Mouse (Mus musculus): Measurements from ENCODE around the gene Rnase12. TPM values are rescaled to one million over a fixed set of nuclear protein-coding genes. Genes with fewer than 3 reads are reported as not detected.

Gene Rnase12
- polyA plus RNA-seq (2017; shearing (Covaris generic)) = not detected

GRCm38 (mm10) chr14:51057401-51057831, at the start of gene Rnase12:
Gene Rnase12 (minus strand): TSS chr14:51057661.

DNA sequence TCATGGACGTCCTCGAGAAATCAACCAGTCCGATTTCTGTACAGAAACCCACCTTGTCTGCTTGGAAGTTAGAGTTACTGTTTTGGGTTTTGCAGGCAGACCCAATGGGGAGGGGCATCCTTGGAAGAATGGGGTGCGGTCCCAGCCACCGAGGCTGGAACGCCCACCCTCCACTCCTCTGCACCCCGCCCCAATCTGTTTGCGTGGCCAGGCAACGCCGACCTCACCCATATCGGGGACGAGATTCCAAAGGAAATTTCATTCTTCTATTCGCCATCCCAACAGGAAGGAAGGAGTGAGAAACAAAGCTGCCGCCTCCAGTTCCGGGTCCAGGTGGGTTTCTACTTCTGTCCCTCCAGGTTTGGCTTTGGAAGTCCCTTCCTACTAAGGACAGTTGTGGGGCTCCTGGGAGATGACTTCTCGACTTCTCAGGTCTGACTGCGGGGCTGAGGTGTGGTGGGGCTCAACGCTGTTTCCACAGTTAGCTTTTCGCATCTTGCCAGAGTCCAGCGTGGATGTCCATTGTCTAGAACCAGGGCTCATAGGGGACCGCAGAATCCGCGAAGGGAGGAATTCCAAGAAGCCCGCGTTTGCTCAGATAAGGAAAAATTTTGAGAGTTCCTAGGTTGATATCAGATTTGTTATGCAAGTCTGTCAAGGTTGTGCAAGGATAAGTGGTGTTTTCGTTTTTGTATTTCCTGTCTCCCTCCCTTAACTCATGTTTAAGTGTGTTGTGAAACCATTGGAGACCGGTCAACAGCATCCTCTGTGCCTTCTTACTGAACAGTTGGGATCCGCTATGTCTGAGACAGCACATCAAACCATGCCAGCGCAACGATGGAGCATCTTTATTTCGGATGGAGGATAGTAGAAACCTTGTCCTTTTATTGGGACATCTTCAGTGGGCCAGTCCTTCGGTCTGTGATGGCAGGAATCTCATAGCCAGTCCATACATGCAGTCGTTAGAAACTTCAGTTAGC, 33.8 kb upstream of the Rnase12 start, which contains the start of the genes Rnase4 and Ang:
Gene Rnase4 (plus strand): TSS at position 157 of the 980 bp plus-strand sequence.
Gene Ang (plus strand): TSS at position 230 of the 980 bp plus-strand sequence.

GRCm38 (mm10) chr14:51074335-51074734, 16.9 kb upstream of the Rnase12 start, which contains the start of gene Olfr750:
Gene Olfr750 (minus strand): TSS chr14:51074435.

GRCm38 (mm10) chr14:51050063-51050462, 7.4 kb downstream of the Rnase12 start, which contains the start of gene Rnase11:
Gene Rnase11 (minus strand): TSS chr14:51050163.

GRCm38 (mm10) chr14:51041769-51042168, 15.7 kb downstream of the Rnase12 start, which contains the start of gene Rnase9:
Gene Rnase9 (minus strand): TSS chr14:51041869.

GRCm38 (mm10) chr14:51007152-51007801, 50.2 kb downstream of the Rnase12 start, which contains the start of gene Rnase10:
Gene Rnase10 (plus strand): TSS chr14:51007751.

Other genes starting within 250 kb of the Rnase12 start
- not detected for gene Ccnb1ip1, start 249.9 kb downstream of the Rnase12 start, polyA plus RNA-seq (2017; shearing (Covaris generic))
- 49.1 TPM for gene Parp2, start 249.8 kb downstream of the Rnase12 start, polyA plus RNA-seq (2017; shearing (Covaris generic))
- 12.7 TPM for gene Tep1, start 187.1 kb downstream of the Rnase12 start, polyA plus RNA-seq (2017; shearing (Covaris generic))
- gene Klhl33, start 160.2 kb downstream of the Rnase12 start, polyA plus RNA-seq (2017; shearing (Covaris generic)) = 0.15 TPM
- gene Osgep, start 132.8 kb downstream of the Rnase12 start, polyA plus RNA-seq (2017; shearing (Covaris generic)) = 86.7 TPM
- gene Apex1, start 132.7 kb downstream of the Rnase12 start, polyA plus RNA-seq (2017; shearing (Covaris generic)) = 33.7 TPM
- 126 TPM for gene Pip4p1, start 126.8 kb downstream of the Rnase12 start, polyA plus RNA-seq (2017; shearing (Covaris generic))
- gene Pnp, start 126.6 kb downstream of the Rnase12 start, polyA plus RNA-seq (2017; shearing (Covaris generic)) = 34.9 TPM
- not detected for gene Gm49342, start 113.1 kb downstream of the Rnase12 start, polyA plus RNA-seq (2017; shearing (Covaris generic))
- not detected for gene Pnp2, start 101.7 kb downstream of the Rnase12 start, polyA plus RNA-seq (2017; shearing (Covaris generic))
- not detected for gene Rnase10, start 49.9 kb downstream of the Rnase12 start, polyA plus RNA-seq (2017; shearing (Covaris generic))
- not detected for gene Rnase9, start 15.8 kb downstream of the Rnase12 start, polyA plus RNA-seq (2017; shearing (Covaris generic))
- gene Rnase11, start 7.5 kb downstream of the Rnase12 start, polyA plus RNA-seq (2017; shearing (Covaris generic)) = not detected
- 0.11 TPM for gene Olfr750, start 16.8 kb upstream of the Rnase12 start, polyA plus RNA-seq (2017; shearing (Covaris generic))
- gene Rnase4, start 33.4 kb upstream of the Rnase12 start, polyA plus RNA-seq (2017; shearing (Covaris generic)) = 7.6 TPM
- 2.7 TPM for gene Ang, start 33.5 kb upstream of the Rnase12 start, polyA plus RNA-seq (2017; shearing (Covaris generic))
- gene Eddm3b, start 56.8 kb upstream of the Rnase12 start, polyA plus RNA-seq (2017; shearing (Covaris generic)) = not detected
- 0.96 TPM for gene Rnase6, start 66.2 kb upstream of the Rnase12 start, polyA plus RNA-seq (2017; shearing (Covaris generic))
- gene Rnase1, start 89.1 kb upstream of the Rnase12 start, polyA plus RNA-seq (2017; shearing (Covaris generic)) = not detected
- not detected for gene Rnase2b, start 104.6 kb upstream of the Rnase12 start, polyA plus RNA-seq (2017; shearing (Covaris generic))
- not detected for gene Ang2, start 141.5 kb upstream of the Rnase12 start, polyA plus RNA-seq (2017; shearing (Covaris generic))
- gene Ear14, start 145.7 kb upstream of the Rnase12 start, polyA plus RNA-seq (2017; shearing (Covaris generic)) = not detected
- gene Rnase2a, start 198.5 kb upstream of the Rnase12 start, polyA plus RNA-seq (2017; shearing (Covaris generic)) = not detected

All from effector memory CD4-positive, alpha-beta T cell, adult 5 months (primary cell).